Mouse (Mus musculus): ENCODE results near the gene Ntrk2.

The Ntrk2 gene

GRCm38 (mm10) chr13:58806397-58806892 lies at the start of gene Ntrk2:
TSS of gene Ntrk2 (plus strand) at chr13:58806569.
- no peak for DNase-seq (ENCODE audit: extremely low read depth, low read depth)

- DNase-seq (ENCODE audit: extremely low read depth, low read depth): no peak
These were observed 45.3 kb upstream of the Ntrk2 start for GRCm38 (mm10) chr13:58761003-58761630.

GRCm38 (mm10) chr13:58768258-58768657 lies 38.1 kb upstream of the Ntrk2 start:
- DNase-seq (ENCODE audit: extremely low read depth, low read depth): no peak

- no peak for DNase-seq (ENCODE audit: extremely low read depth, low read depth)
These were observed 36.9 kb upstream of the Ntrk2 start for GRCm38 (mm10) chr13:58769438-58769837.

GRCm38 (mm10) chr13:58779261-58779660 lies 27.1 kb upstream of the Ntrk2 start:
- DNase-seq (ENCODE audit: extremely low read depth, low read depth): no peak

- DNase-seq (ENCODE audit: extremely low read depth, low read depth): no peak
These were observed 19.9 kb upstream of the Ntrk2 start for GRCm38 (mm10) chr13:58786476-58786875.

GRCm38 (mm10) chr13:58790741-58791140 lies 15.6 kb upstream of the Ntrk2 start:
- no peak for DNase-seq (ENCODE audit: extremely low read depth, low read depth)

GRCm38 (mm10) chr13:58797386-58797785 lies 9.0 kb upstream of the Ntrk2 start:
- DNase-seq (ENCODE audit: extremely low read depth, low read depth): no peak

- DNase-seq (ENCODE audit: extremely low read depth, low read depth): no peak
These were observed 5.1 kb upstream of the Ntrk2 start for GRCm38 (mm10) chr13:58801291-58801690.

GRCm38 (mm10) chr13:58803882-58804281 lies 2.5 kb upstream of the Ntrk2 start:
- DNase-seq (ENCODE audit: extremely low read depth, low read depth): no peak

GRCm38 (mm10) chr13:58805833-58806232 lies 536 bp upstream of the Ntrk2 start:
- no peak for DNase-seq (ENCODE audit: extremely low read depth, low read depth)

- no peak for DNase-seq (ENCODE audit: extremely low read depth, low read depth)
These were observed 693 bp downstream of the Ntrk2 start for GRCm38 (mm10) chr13:58806896-58807628.

GRCm38 (mm10) chr13:58807629-58808363 lies 1.4 kb downstream of the Ntrk2 start:
- no peak for DNase-seq (ENCODE audit: extremely low read depth, low read depth)

GRCm38 (mm10) chr13:58808381-58808821 lies 2.0 kb downstream of the Ntrk2 start:
- DNase-seq (ENCODE audit: extremely low read depth, low read depth): no peak

GRCm38 (mm10) chr13:58809930-58810329 lies 3.6 kb downstream of the Ntrk2 start:
- DNase-seq (ENCODE audit: extremely low read depth, low read depth): no peak

GRCm38 (mm10) chr13:58824752-58825151 lies 18.4 kb downstream of the Ntrk2 start:
- DNase-seq (ENCODE audit: extremely low read depth, low read depth): no peak

- DNase-seq (ENCODE audit: extremely low read depth, low read depth): no peak
These were observed 20.2 kb downstream of the Ntrk2 start for GRCm38 (mm10) chr13:58826356-58827197.

GRCm38 (mm10) chr13:58831999-58832398 lies 25.6 kb downstream of the Ntrk2 start:
- DNase-seq (ENCODE audit: extremely low read depth, low read depth): no peak

GRCm38 (mm10) chr13:58834726-58835125 lies 28.4 kb downstream of the Ntrk2 start:
- no peak for DNase-seq (ENCODE audit: extremely low read depth, low read depth)

- no peak for DNase-seq (ENCODE audit: extremely low read depth, low read depth)
These were observed 30.5 kb downstream of the Ntrk2 start for GRCm38 (mm10) chr13:58836891-58837290.

- no peak for DNase-seq (ENCODE audit: extremely low read depth, low read depth)
These were observed 31.7 kb downstream of the Ntrk2 start for GRCm38 (mm10) chr13:58838110-58838509.

Data from MEL-GATA-1-ER (cell line).